Mouse (Mus musculus): Measurements from ENCODE around the gene Cox7a1. TPM values are rescaled to one million over a fixed set of nuclear protein-coding genes. Genes with fewer than 3 reads are reported as not detected.

Cox7a1 gene
- polyA plus RNA-seq (2017; shearing (Covaris generic)), result under 1 TPM in 1 of 2 experiments, not detected in 1; 0.43 TPM

GRCm38 (mm10) chr7:30183879-30184289, at the start of gene Cox7a1:
Cox7a1 (plus strand) TSS chr7:30184144.

GRCm38 (mm10) chr7:30169583-30170282, 14.2 kb upstream of the Cox7a1 start, which contains the start of gene Zfp146:
Zfp146 (minus strand) TSS chr7:30169750.

GRCm38 (mm10) chr7:30198481-30198971, 14.6 kb downstream of the Cox7a1 start, which contains the start of gene Capns1:
Capns1 (minus strand) TSS chr7:30198811.

GRCm38 (mm10) chr7:30231669-30232454, 47.9 kb downstream of the Cox7a1 start, which contains the start of the genes Polr2i and Tbcb:
Polr2i (plus strand) TSS chr7:30231948.
Tbcb (minus strand) TSS chr7:30232272.

GRCm38 (mm10) chr7:30235625-30236024, 51.7 kb downstream of the Cox7a1 start, which contains the start of gene Ovol3:
Ovol3 (minus strand) TSS chr7:30235725.

Other genes starting within 250 kb of the Cox7a1 start
- 10 to 100 TPM in 1 of 2 experiments, 1 to 10 TPM in 1; 7.1 to 11.7 TPM for gene Zfp74, start 230.1 kb upstream of the Cox7a1 start, polyA plus RNA-seq (2017; shearing (Covaris generic))
- gene Zfp568, start 200.2 kb upstream of the Cox7a1 start, polyA plus RNA-seq (2017; shearing (Covaris generic)), result 1 to 10 TPM; 8.0 to 8.3 TPM
- 10 to 100 TPM in 1 of 2 experiments, 1 to 10 TPM in 1; 4.5 to 10.7 TPM for gene Zfp14, start 132.8 kb upstream of the Cox7a1 start, polyA plus RNA-seq (2017; shearing (Covaris generic))
- gene Zfp82, start 111.2 kb upstream of the Cox7a1 start, polyA plus RNA-seq (2017; shearing (Covaris generic)), result 10 to 100 TPM in 1 of 2 experiments, 1 to 10 TPM in 1; 9.1 to 18.0 TPM
- gene Gm26920, start 93.7 kb upstream of the Cox7a1 start, polyA plus RNA-seq (2017; shearing (Covaris generic)), result 1 to 10 TPM; 1.0 to 1.7 TPM
- gene Zfp566, start 93.6 kb upstream of the Cox7a1 start, polyA plus RNA-seq (2017; shearing (Covaris generic)), result 1 to 10 TPM; 9.8 to 9.9 TPM
- 10 to 100 TPM; 59.3 to 66.2 TPM for gene Zfp260, start 89.4 kb upstream of the Cox7a1 start, polyA plus RNA-seq (2017; shearing (Covaris generic))
- gene Zfp382, start 62.2 kb upstream of the Cox7a1 start, polyA plus RNA-seq (2017; shearing (Covaris generic)), result 10 to 100 TPM in 1 of 2 experiments, 1 to 10 TPM in 1; 9.7 to 18.8 TPM
- gene Zfp146, start 14.4 kb upstream of the Cox7a1 start, polyA plus RNA-seq (2017; shearing (Covaris generic)), result 10 to 100 TPM; 18.5 to 23.9 TPM
- 10 to 100 TPM; 81.2 to 88.6 TPM for gene Capns1, start 14.7 kb downstream of the Cox7a1 start, polyA plus RNA-seq (2017; shearing (Covaris generic))
- gene Polr2i, start 47.8 kb downstream of the Cox7a1 start, polyA plus RNA-seq (2017; shearing (Covaris generic)), result 10 to 100 TPM; 52.7 to 55.1 TPM
- gene Tbcb, start 48.1 kb downstream of the Cox7a1 start, polyA plus RNA-seq (2017; shearing (Covaris generic)), result 100 to 1,000 TPM; 106 to 120 TPM
- gene Ovol3, start 51.6 kb downstream of the Cox7a1 start, polyA plus RNA-seq (2017; shearing (Covaris generic)), result not detected
- gene Thap8, start 96.0 kb downstream of the Cox7a1 start, polyA plus RNA-seq (2017; shearing (Covaris generic)), result 1 to 10 TPM in 1 of 2 experiments, under 1 TPM in 1; 0.31 to 1.4 TPM
- 10 to 100 TPM in 1 of 2 experiments, 1 to 10 TPM in 1; 4.1 to 20.0 TPM for gene Wdr62, start 96.3 kb downstream of the Cox7a1 start, polyA plus RNA-seq (2017; shearing (Covaris generic))
- gene Clip3, start 107.6 kb downstream of the Cox7a1 start, polyA plus RNA-seq (2017; shearing (Covaris generic)), result 1 to 10 TPM; 4.0 to 9.0 TPM
- gene Alkbh6, start 124.6 kb downstream of the Cox7a1 start, polyA plus RNA-seq (2017; shearing (Covaris generic)), result 100 to 1,000 TPM; 152 to 164 TPM
- gene Syne4, start 130.7 kb downstream of the Cox7a1 start, polyA plus RNA-seq (2017; shearing (Covaris generic)), result 10 to 100 TPM; 13.3 to 21.9 TPM
- gene E130208F15Rik, start 137.6 kb downstream of the Cox7a1 start, polyA plus RNA-seq (2017; shearing (Covaris generic)), result not detected
- 10 to 100 TPM; 36.0 to 57.6 TPM for gene Sdhaf1, start 139.8 kb downstream of the Cox7a1 start, polyA plus RNA-seq (2017; shearing (Covaris generic))
- not detected for gene Lrfn3, start 178.6 kb downstream of the Cox7a1 start, polyA plus RNA-seq (2017; shearing (Covaris generic))
- gene Tyrobp, start 229.6 kb downstream of the Cox7a1 start, polyA plus RNA-seq (2017; shearing (Covaris generic)), result 10 to 100 TPM in 1 of 2 experiments, 1 to 10 TPM in 1; 2.4 to 16.6 TPM
- gene Hcst, start 235.7 kb downstream of the Cox7a1 start, polyA plus RNA-seq (2017; shearing (Covaris generic)), result 100 to 1,000 TPM; 388 to 519 TPM
- gene Nfkbid, start 237.6 kb downstream of the Cox7a1 start, polyA plus RNA-seq (2017; shearing (Covaris generic)), result 100 to 1,000 TPM in 1 of 2 experiments, 10 to 100 TPM in 1; 93.7 to 126 TPM

Measured in inflammation-experienced regulatory T-cells (primary cell).